Comparison of ENCODE assay signal across 8 mouse cellular contexts in genomic region chr14:21052781-21053130, GRCm38 (mm10). TPM values are rescaled to one million over a fixed set of nuclear protein-coding genes. Genes with fewer than 3 reads are reported as not detected.
A peak's percentile ranks its signal among the peaks of the same experiment; 100 is the strongest.
DNase-seq lines count a peak whose midpoint lies in the region; ATAC-seq and TF ChIP-seq lines count a peak whose summit lies in the region.

No protein-coding gene starts in this region.

- peak; percentile 24 for DNase-seq in layer of hippocampus, adult 9-10 months (ENCODE audit: low spot score)
- no peak for DNase-seq in layer of hippocampus, adult 18-20 months (ENCODE audit: low spot score in 2 of 2)
- DNase-seq in cerebellum, adult 18-20 months: peak; percentile 73 to 77
- no peak for DNase-seq in forebrain, postnatal 0 days
- peak; percentile 85 for DNase-seq in hindbrain, embryonic 10.5 days (ENCODE audit: low spot score)
- DNase-seq in left cerebral cortex, postnatal 14 days (ENCODE audit: low spot score in 2 of 2): peak; percentile 66 to 67

- no peaks in the 10 kb centered on the region for H3K36me3 ChIP-seq in forebrain, postnatal 0 days (ENCODE audit: insufficient read depth)
- H3K36me3 ChIP-seq in hindbrain, embryonic 10.5 days: peaks cover 9% of the 10 kb centered on the region; the same call in 1 of the 2 replicates
- no peaks in the 10 kb centered on the region for H3K36me3 ChIP-seq in stomach, embryonic 15.5 days

- TF ChIP-seq CTCF in forebrain, postnatal 0 days (IDR thresholded peaks at IDR 0.05; ENCODE audit: low read depth): peak; percentile 55

- WGBS in forebrain, postnatal 0 days: 2% methylated on average over 25 of the region's 25 CpGs
- WGBS in hindbrain, embryonic 10.5 days: 0% methylated on average over 25 of the region's 25 CpGs
- 0% methylated on average over 25 of the region's 25 CpGs for WGBS in stomach, embryonic 15.5 days

- no peaks in the 10 kb centered on the region for H3K27me3 ChIP-seq in forebrain, postnatal 0 days (ENCODE audit: insufficient read depth, low read length)
- H3K27me3 ChIP-seq in hindbrain, embryonic 10.5 days (ENCODE audit: insufficient read depth, poor library complexity, severe bottlenecking): no peaks in the 10 kb centered on the region
- no peaks in the 10 kb centered on the region for H3K27me3 ChIP-seq in stomach, embryonic 15.5 days (replicated peaks)

- peak overlapping the region; percentile 86 for H3K4me3 ChIP-seq in forebrain, postnatal 0 days (ENCODE audit: low read depth, low read length)
- peak overlapping the region; percentile 93 for H3K4me3 ChIP-seq in hindbrain, embryonic 10.5 days
- H3K4me3 ChIP-seq in stomach, embryonic 15.5 days (replicated peaks): peak overlapping the region; percentile 87

- H3K9me3 ChIP-seq in forebrain, postnatal 0 days (ENCODE audit: low read length): no peaks in the 10 kb centered on the region
- H3K9me3 ChIP-seq in hindbrain, embryonic 10.5 days: no peaks in the 10 kb centered on the region
- H3K9me3 ChIP-seq in stomach, embryonic 15.5 days: no peaks in the 10 kb centered on the region

- intact Hi-C loops in left cerebral cortex, postnatal 14 days (cut with DNase I): loop anchor here (5.0 kb wide), 2 partner anchors 35 to 60 kb away; no protein-coding TSS in a partner anchor

- H3K4me1 ChIP-seq in forebrain, postnatal 0 days (ENCODE audit: insufficient read depth): peaks cover 5% of the 10 kb centered on the region; the same call in 1 of the 2 replicates
- peaks cover 19% of the 10 kb centered on the region for H3K4me1 ChIP-seq in hindbrain, embryonic 10.5 days (replicated peaks)
- H3K4me1 ChIP-seq in stomach, embryonic 15.5 days: 0 out of 2 replicates have a peak, but pooled peaks cover 4% of the 10 kb centered on the region

- ATAC-seq in forebrain, postnatal 0 days: peak; percentile 71
- peak; percentile 45 for ATAC-seq in megakaryocyte-erythroid progenitor cell, adult 5-6 weeks (replicated peaks; ENCODE audit: low FRiP score, low TSS enrichment, poor library complexity, severe bottlenecking)
- ATAC-seq in stomach, embryonic 15.5 days (ENCODE audit: insufficient read depth, low FRiP score, low read depth): peak; percentile 74

- H3K9ac ChIP-seq in forebrain, postnatal 0 days: peak overlapping the region; percentile 87
- peak overlapping the region; percentile 73 for H3K9ac ChIP-seq in stomach, embryonic 15.5 days

- peak overlapping the region; percentile 96 for H3K4me2 ChIP-seq in forebrain, postnatal 0 days (ENCODE audit: low read depth)
- peak overlapping the region; percentile 95 for H3K4me2 ChIP-seq in stomach, embryonic 15.5 days

- peak overlapping the region; percentile 96 for H3K27ac ChIP-seq in forebrain, postnatal 0 days (ENCODE audit: low read depth, low read length)
- H3K27ac ChIP-seq in hindbrain, embryonic 10.5 days: peak overlapping the region; percentile 99
- H3K27ac ChIP-seq in stomach, embryonic 15.5 days: peak overlapping the region; percentile 94

RNA-seq across cellular contexts. Expression of gene Adk, which starts 0.4 kb away (rescaled TPM):
- 10 to 100 TPM; 64.2 to 69.7 TPM for total RNA-seq in layer of hippocampus, adult 18-20 months (2021)
- total RNA-seq in forebrain, postnatal 0 days (2014; rRNA removed): 54.8 and 55.5 TPM in 2 replicates
- 66.7 and 71.5 TPM in 2 replicates for polyA plus RNA-seq in forebrain, postnatal 0 days (2015; fragmentation: Nextera tagmentation; extraction: Ambion mirVana)
- polyA plus RNA-seq in hindbrain, embryonic 10.5 days (2016; fragmentation: Nextera tagmentation; extraction: Ambion mirVana): 115 and 146 TPM in 2 replicates
- total RNA-seq in left cerebral cortex, postnatal 14 days (2021): 10 to 100 TPM; 69.5 to 77.7 TPM
- total RNA-seq in megakaryocyte-erythroid progenitor cell, adult 5-6 weeks (2014; fragmentation: Nextera tagmentation): 122 and 138 TPM in 2 replicates
- total RNA-seq in megakaryocyte-erythroid progenitor cell, adult 5-6 weeks (2017): 168 and 190 TPM in 2 replicates
- 167 and 178 TPM in 2 replicates for polyA plus RNA-seq in stomach, embryonic 15.5 days (2015; fragmentation: Nextera tagmentation; extraction: Ambion mirVana)

RNA-seq across cellular contexts. Expression of gene Ap3m1, which starts 0.4 kb away (rescaled TPM):
- total RNA-seq in layer of hippocampus, adult 18-20 months (2021): 10 to 100 TPM; 67.2 to 70.5 TPM
- total RNA-seq in forebrain, postnatal 0 days (2014; rRNA removed): 50.6 and 81.7 TPM in 2 replicates
- 59.0 and 63.9 TPM in 2 replicates for polyA plus RNA-seq in forebrain, postnatal 0 days (2015; fragmentation: Nextera tagmentation; extraction: Ambion mirVana)
- 99.0 and 110 TPM in 2 replicates for polyA plus RNA-seq in hindbrain, embryonic 10.5 days (2016; fragmentation: Nextera tagmentation; extraction: Ambion mirVana)
- 10 to 100 TPM; 75.4 to 87.2 TPM for total RNA-seq in left cerebral cortex, postnatal 14 days (2021)
- total RNA-seq in megakaryocyte-erythroid progenitor cell, adult 5-6 weeks (2014; fragmentation: Nextera tagmentation): 35.0 and 45.5 TPM in 2 replicates
- 35.5 and 47.5 TPM in 2 replicates for total RNA-seq in megakaryocyte-erythroid progenitor cell, adult 5-6 weeks (2017)
- 60.2 and 63.8 TPM in 2 replicates for polyA plus RNA-seq in stomach, embryonic 15.5 days (2015; fragmentation: Nextera tagmentation; extraction: Ambion mirVana)

Comparison
In these comparisons a context has a peak if more than half of its experiments do, and no peak if none do; other contexts are left out.
1. DNase-seq: peak in layer of hippocampus, adult 9-10 months (single experiment), cerebellum, adult 18-20 months (2 of 2), hindbrain, embryonic 10.5 days (single experiment) and left cerebral cortex, postnatal 14 days (2 of 2); none in layer of hippocampus, adult 18-20 months (0 of 2) and forebrain, postnatal 0 days (single experiment).
2. Peak in every context shown above with its lines, with median percentiles within 50 percentile points of each other: ATAC-seq, H3K27ac ChIP-seq and H3K4me3 ChIP-seq.